Mouse (Mus musculus) embryo, embryonic 10.5 days (tissue): Measurements from ENCODE around the gene Cd300ld4.
A peak's percentile ranks its signal among the peaks of the same experiment; 100 is the strongest.
"Not testable (repeated sequence)": the region's sequence is repeated elsewhere in the genome, so short reads cannot be mapped to it uniquely, and the experiment has no call there.

Experiments
- DNase-seq: peaks from one replicate; pipeline ENCODE4 v3.0.0-alpha.2; 2015; ENCODE audit warnings: low spot score

Cd300ld4 gene

GRCm38 (mm10) chr11:115026912-115027311 lies at the start of gene Cd300ld4:
Gene Cd300ld4 (minus strand): TSS chr11:115027012.
- DNase-seq = not testable (repeated sequence)

DNA sequence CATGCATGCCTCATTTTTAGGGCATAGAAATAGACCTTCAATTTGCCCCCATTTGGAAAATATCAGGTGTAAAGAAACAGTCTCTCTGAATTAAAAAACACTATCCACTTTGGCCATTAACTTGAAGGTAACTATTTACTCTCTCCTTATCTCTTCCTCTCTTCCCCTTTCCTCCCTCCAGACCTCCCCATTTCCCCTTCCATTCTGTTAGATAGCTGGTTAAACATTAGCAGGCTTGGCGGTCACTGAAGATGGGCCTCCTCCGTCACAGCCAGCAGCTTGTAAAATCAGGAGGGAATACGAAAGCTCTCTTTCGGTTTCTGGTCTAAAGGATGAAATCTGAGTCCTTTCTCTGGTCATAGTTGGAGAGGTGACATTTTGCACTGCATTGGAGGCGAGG lies 49.0 kb upstream of the Cd300ld4 start:
- DNase-seq = no peak

- no peak for DNase-seq
These were observed 48.6 kb upstream of the Cd300ld4 start for GRCm38 (mm10) chr11:115075407-115075806.

DNA sequence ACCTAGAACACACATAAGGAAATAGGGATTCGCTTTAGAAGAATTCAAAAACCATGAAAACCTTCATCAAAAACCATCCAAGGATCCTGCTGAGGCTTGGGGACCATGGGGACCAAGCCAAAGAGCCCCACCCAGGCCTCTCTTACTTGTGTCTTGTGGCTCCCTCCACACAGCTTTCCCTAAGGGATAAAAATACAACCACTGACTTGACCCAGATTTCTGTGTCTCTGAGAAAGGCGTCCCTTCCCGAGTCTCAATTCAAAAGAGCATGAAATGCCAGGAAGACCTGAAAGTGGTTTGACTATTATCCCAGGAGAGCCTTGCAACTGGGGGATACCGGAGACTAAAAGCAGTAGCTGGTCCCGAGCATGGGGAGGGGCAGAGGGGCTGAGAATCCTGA lies 46.2 kb upstream of the Cd300ld4 start:
- no peak for DNase-seq

- DNase-seq = peak; percentile 64
These were observed 45.0 kb upstream of the Cd300ld4 start for GRCm38 (mm10) chr11:115071631-115072294.

GRCm38 (mm10) chr11:115071015-115071551 lies 44.3 kb upstream of the Cd300ld4 start:
- DNase-seq = peak; percentile 77

DNA sequence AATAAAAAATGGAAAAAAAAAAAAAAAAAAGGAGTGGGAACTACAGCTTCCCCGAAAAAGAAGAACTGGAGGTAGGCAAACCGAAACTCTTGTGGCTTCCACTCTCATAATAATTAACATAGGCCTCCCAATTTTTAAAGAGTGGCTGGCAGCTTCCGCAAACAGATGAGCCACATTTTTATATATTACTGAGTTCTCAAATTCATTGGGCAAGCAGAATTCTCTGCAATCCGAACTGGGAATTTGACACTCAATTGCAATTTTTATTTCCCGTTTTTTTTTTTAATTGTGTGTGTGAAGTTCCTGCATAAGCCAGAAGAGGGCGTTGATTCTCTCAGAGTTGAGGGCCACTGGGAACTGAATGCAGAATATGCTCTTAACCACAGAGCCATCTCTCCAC lies 40.0 kb upstream of the Cd300ld4 start:
- DNase-seq = no peak

DNA sequence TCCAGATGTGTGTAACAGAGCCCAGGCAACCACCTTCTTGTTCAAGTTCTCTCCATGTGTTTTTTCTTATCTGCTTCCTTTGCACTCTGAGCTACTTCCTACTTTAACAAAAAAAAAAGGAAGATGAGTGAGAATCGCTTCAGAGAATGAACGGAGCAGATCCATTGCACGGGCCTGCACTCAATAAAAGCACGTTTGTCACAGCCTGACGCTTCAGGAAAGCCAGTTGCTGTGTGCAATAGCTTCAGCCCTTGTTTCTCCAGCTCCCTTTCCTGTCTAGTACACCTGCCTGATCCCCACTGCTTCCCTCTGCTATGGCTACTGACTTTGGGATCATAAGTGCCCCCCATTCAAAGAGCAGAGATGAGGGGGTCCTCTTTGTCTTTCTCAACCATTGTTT lies 35.3 kb upstream of the Cd300ld4 start, which contains the start of gene Cd300e:
Gene Cd300e (minus strand): TSS at position 101 of the 400 bp plus-strand sequence.
- no peak for DNase-seq

DNA sequence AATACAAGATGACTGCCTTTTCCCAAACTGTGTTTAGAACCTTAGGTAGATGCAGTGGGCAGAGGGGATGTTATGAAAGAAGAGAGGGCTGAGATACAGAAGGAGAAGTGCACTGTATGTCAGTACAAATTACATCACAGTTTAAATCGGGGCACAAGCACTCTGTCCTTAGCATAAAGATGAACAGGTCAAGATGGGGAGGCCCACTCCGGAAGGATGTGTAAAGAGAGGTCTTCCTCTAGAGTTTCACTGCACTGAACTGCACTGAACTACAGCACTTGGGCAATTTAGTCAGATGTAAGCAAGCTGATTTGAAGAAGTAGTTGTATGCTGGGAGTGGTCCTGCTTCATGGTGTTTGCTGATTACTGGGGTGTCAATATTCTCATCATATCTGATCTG lies 33.0 kb upstream of the Cd300ld4 start:
- DNase-seq = no peak

DNA sequence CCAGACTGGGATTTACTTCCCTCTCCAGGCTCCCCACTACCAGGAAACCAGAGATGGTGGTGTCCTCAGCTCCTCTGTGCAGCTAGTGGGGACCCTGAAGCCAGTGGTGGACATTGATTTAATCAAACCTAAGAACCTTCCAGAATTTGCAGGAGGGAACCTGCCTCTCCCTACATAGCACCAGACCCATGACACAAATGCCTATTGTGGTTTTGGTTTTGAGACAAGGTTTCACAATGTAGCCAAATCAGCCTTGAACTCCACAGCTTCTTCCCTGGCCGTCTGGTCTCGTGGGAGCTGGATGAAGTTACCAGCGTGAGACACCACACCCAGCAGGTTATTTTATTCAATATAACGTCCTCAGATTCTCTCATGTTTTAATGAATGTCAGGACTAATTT lies 31.9 kb upstream of the Cd300ld4 start:
- no peak for DNase-seq

DNA sequence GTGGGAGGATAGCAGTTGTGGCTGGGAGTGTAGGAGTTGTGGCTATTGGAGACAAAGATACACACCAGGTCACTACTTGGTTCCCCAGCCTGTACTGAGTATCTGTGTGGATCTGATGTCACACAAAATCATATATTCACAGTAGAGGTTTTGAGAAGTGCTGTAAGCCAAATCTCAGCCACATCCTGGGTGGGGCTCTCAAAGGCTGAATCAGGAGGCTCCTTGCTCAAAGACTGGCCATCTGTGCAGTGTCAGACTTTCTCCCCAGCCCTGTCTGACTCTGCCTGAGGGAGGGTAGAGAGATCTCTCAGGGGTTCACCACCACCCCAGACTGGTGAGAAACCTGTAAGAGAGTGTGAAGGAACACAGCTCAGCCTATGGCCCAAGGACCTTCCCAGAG lies 27.7 kb upstream of the Cd300ld4 start:
- DNase-seq = no peak

DNA sequence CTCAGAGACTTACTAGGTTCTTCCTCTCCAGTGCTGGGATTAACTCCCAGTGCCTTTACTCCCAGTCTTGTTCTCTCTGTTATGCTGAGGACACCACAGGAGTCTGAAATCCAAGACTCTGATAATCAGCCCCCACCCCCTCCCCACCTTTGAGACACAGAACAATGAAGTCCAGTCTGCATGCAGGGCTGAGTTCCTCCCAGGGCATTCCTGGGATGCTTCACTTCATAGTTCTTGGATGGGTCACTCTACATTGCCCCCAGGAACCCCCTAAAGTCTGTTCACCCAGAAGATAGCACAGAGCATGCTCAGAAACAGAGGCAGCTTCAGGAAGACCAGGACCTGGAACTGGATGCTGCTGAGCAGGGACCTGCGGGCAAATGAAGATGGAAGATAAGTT lies 26.2 kb upstream of the Cd300ld4 start:
- no peak for DNase-seq

- DNase-seq = peak; percentile 87
These were observed 25.4 kb upstream of the Cd300ld4 start for GRCm38 (mm10) chr11:115052206-115052605.

DNA sequence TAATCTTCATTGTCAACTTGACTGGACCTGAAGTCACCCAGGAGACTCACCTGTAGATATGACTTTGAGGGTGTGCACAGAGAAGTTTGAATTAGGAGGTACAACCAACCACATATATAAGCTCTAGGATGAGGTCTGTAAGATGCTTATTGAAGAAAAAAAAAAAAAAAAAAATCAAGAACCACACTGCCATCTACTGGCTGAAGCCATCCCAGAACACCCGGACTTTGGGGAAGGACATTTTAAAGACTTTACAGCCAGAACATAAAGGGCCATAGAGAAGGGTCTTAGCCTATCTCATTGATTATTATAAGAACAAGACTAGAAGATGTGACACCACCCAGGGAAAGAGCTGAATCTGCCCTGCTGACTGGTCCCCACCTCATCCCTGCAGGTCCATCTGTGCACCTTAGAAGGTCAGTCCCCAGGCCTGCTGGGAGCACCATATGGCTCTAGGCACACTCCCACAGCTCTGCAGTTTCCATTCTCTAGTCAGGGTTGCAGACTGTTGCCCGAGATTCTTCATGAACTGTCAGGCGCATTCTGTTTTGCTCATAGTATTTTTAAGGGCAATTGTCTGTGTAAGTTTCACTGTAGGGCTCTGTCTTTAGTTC lies 22.6 kb upstream of the Cd300ld4 start:
- peak; percentile 14 for DNase-seq

- no peak for DNase-seq
These were observed 21.4 kb upstream of the Cd300ld4 start, which contains the start of gene Cd300ld3 for GRCm38 (mm10) chr11:115048259-115048658. Gene Cd300ld3 (minus strand): TSS chr11:115048409.

GRCm38 (mm10) chr11:115037669-115038068 lies 10.9 kb upstream of the Cd300ld4 start, which contains the start of gene Cd300ld5:
Gene Cd300ld5 (minus strand): TSS chr11:115037769.
- DNase-seq = not testable (repeated sequence)

- not testable (repeated sequence) for DNase-seq
These were observed 10.7 kb downstream of the Cd300ld4 start, which contains the start of gene Cd300ld2 for GRCm38 (mm10) chr11:115016093-115016492. Gene Cd300ld2 (minus strand): TSS chr11:115016193.

DNA sequence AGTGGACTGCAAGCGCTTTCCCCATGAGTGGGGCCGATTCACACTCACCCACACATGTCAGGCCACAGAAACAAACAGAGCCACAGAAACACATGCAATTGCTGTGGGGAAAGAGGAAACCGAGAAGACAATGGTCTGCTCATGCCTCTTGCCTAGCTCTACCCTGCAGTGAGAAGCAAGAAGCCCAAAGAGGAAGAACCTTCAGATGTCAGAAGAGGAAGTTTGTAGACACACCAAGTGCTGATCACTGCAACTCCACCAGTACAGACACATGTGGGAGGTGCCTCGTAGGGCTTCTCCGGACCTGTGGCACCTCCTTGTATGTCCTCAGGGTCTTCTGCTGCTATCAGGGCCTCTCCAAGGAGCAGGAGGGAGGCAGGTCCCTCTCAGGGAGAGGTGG lies 22.7 kb downstream of the Cd300ld4 start:
- DNase-seq = no peak

- DNase-seq = no peak
These were observed 25.3 kb downstream of the Cd300ld4 start, which contains the start of gene Cd300c2 for GRCm38 (mm10) chr11:115001474-115002040. Gene Cd300c2 (minus strand): TSS chr11:115001880.

DNA sequence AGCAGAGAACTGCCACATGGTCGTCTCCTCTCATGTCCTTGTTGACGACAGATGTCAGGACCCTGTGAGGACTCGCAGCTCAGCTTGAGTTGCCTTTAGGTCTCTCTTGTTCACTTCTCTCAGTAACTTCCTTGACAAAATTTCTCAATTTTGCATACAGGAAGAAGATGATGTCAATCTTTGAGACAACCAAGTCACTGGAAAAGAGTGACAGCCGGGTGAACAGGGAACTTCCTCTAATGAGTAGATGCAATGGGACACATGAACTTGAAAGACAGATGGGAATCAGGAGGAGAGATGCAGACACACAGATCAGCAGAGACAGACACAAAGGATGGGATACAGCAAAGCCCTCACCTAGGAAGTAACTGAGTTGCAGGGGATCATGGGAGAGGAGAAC lies 37.0 kb downstream of the Cd300ld4 start, which contains the start of gene Cd300ld:
Gene Cd300ld (minus strand): TSS at position 130 of the 400 bp plus-strand sequence.
- DNase-seq = no peak

DNA sequence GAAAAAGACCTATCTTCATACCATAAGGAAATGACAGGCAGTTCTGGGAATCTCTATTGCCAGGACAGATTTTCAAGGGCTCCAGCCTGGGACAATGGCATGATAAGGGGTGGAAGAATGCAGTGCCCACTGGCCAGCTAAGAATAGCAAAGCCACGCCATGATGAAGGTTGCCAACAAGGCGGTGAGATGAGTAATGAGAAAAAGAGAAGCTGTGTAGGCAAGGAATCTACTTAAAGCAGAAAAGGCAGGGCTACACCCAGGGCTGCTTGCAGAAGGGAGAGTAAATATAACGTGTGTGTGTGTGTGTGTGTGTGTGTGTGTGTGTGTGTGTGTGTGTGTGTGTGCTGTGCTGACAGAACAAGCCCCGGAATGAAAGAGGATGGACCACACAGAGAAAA lies 44.9 kb downstream of the Cd300ld4 start:
- no peak for DNase-seq

GRCm38 (mm10) chr11:114972726-114973125 lies 54.1 kb downstream of the Cd300ld4 start:
- no peak for DNase-seq
